Mouse (Mus musculus): ENCODE data around the gene Aars2. TPM values are rescaled to one million over a fixed set of nuclear protein-coding genes. Genes with fewer than 3 reads are reported as not detected.

The Aars2 gene
- polyA plus RNA-seq, 1 experiment, result 10.5 TPM

GRCm38 (mm10) chr17:45551816-45552451 lies 45.3 kb downstream of the Aars2 start:
- H3K4me1 ChIP-seq (ENCODE audit: control insufficient read depth, insufficient read depth, insufficient read length, low read length), result peaks cover 3% of the 10 kb centered on the region
- peaks cover 42% of the 10 kb centered on the region for H3K27me3 ChIP-seq (ENCODE audit: control insufficient read depth, insufficient read depth, low read length)
- H3K4me3 ChIP-seq (ENCODE audit: low read depth, low read length), result no peak overlapping the region
- no peak overlapping the region for H3K27ac ChIP-seq (ENCODE audit: insufficient read depth, low read depth, low read length)
- TF ChIP-seq CTCF (IDR thresholded peaks at IDR 0.05; ENCODE audit: extremely low read depth, insufficient read length, insufficient replicate concordance, low read depth, low read length), result peak; percentile 85; the same call in 1 of the 2 replicates
- TF ChIP-seq POLR2A (IDR thresholded peaks at IDR 0.05; ENCODE audit: low read depth, low read length), result no peak
- 10% methylated on average over 8 of the region's 8 CpGs for WGBS
- no peaks in the 10 kb centered on the region for H3K36me3 ChIP-seq (ENCODE audit: control insufficient read depth, insufficient read depth, low read length)

- 79% methylated on average over 3 of the region's 3 CpGs for WGBS
- H3K4me3 ChIP-seq (ENCODE audit: low read depth, low read length), result no peak overlapping the region
- no peaks in the 10 kb centered on the region for H3K36me3 ChIP-seq (ENCODE audit: control insufficient read depth, insufficient read depth, low read length)
- no peak overlapping the region for H3K27ac ChIP-seq (ENCODE audit: insufficient read depth, low read depth, low read length)
- peaks cover 31% of the 10 kb centered on the region for H3K27me3 ChIP-seq (ENCODE audit: control insufficient read depth, insufficient read depth, low read length)
- no peak for TF ChIP-seq POLR2A (IDR thresholded peaks at IDR 0.05; ENCODE audit: low read depth, low read length)
- TF ChIP-seq CTCF (IDR thresholded peaks at IDR 0.05; ENCODE audit: extremely low read depth, insufficient read length, insufficient replicate concordance, low read depth, low read length), result no peak
- peaks cover 3% of the 10 kb centered on the region for H3K4me1 ChIP-seq (ENCODE audit: control insufficient read depth, insufficient read depth, insufficient read length, low read length)
These were observed 46.4 kb downstream of the Aars2 start for GRCm38 (mm10) chr17:45553065-45553464.

GRCm38 (mm10) chr17:45554420-45554819 lies 47.8 kb downstream of the Aars2 start:
- H3K27me3 ChIP-seq (ENCODE audit: control insufficient read depth, insufficient read depth, low read length), result peaks cover 19% of the 10 kb centered on the region

GRCm38 (mm10) chr17:45555452-45556106 lies 48.9 kb downstream of the Aars2 start, which contains the start of gene Nfkbie:
Gene Nfkbie, plus strand, starts transcription at chr17:45555703.
- WGBS, result 1% methylated on average over 45 of the region's 45 CpGs
- Histone ChIP-seq H3K4me3 (ENCODE audit: low read depth, low read length) (peak within 1 kb of the TSS; percentile 75), H3K27me3 (ENCODE audit: control insufficient read depth, insufficient read depth, low read length) (peaks cover 10% of the 10 kb centered on the region; the same call in 1 of the 2 replicates), H3K27ac (ENCODE audit: insufficient read depth, low read depth, low read length) (peak within 1 kb of the TSS; percentile 61; the same call in 1 of the 2 replicates), H3K4me1 (ENCODE audit: control insufficient read depth, insufficient read depth, insufficient read length, low read length) (peaks cover 7% of the 10 kb centered on the region), H3K36me3 (ENCODE audit: control insufficient read depth, insufficient read depth, low read length) (no peaks in the 10 kb centered on the region)
- no peak for TF ChIP-seq CTCF (IDR thresholded peaks at IDR 0.05; ENCODE audit: extremely low read depth, insufficient read length, insufficient replicate concordance, low read depth, low read length)
- peak; percentile 82 for TF ChIP-seq POLR2A (IDR thresholded peaks at IDR 0.05; ENCODE audit: low read depth, low read length)

More at GRCm38 (mm10) chr17:45554420-45554819, 47.8 kb downstream of the Aars2 start:
- no peak overlapping the region for H3K4me3 ChIP-seq (ENCODE audit: low read depth, low read length)
- no peaks in the 10 kb centered on the region for H3K36me3 ChIP-seq (ENCODE audit: control insufficient read depth, insufficient read depth, low read length)
- TF ChIP-seq POLR2A (IDR thresholded peaks at IDR 0.05; ENCODE audit: low read depth, low read length) (no peak), CTCF (IDR thresholded peaks at IDR 0.05; ENCODE audit: extremely low read depth, insufficient read length, insufficient replicate concordance, low read depth, low read length) (no peak)
- H3K27ac ChIP-seq (ENCODE audit: insufficient read depth, low read depth, low read length), result no peak overlapping the region
- WGBS, result 43% methylated on average over 1 of the region's 1 CpGs
- H3K4me1 ChIP-seq (ENCODE audit: control insufficient read depth, insufficient read depth, insufficient read length, low read length), result peaks cover 7% of the 10 kb centered on the region

- Histone ChIP-seq H3K4me1 (ENCODE audit: control insufficient read depth, insufficient read depth, insufficient read length, low read length) (peaks cover 7% of the 10 kb centered on the region), H3K4me3 (ENCODE audit: low read depth, low read length) (peak overlapping the region; percentile 75), H3K27ac (ENCODE audit: insufficient read depth, low read depth, low read length) (peak overlapping the region; percentile 61; the same call in 1 of the 2 replicates), H3K36me3 (ENCODE audit: control insufficient read depth, insufficient read depth, low read length) (no peaks in the 10 kb centered on the region), H3K27me3 (ENCODE audit: control insufficient read depth, insufficient read depth, low read length) (peaks cover 5% of the 10 kb centered on the region; the same call in 1 of the 2 replicates)
- WGBS, result 1% methylated on average over 14 of the region's 14 CpGs
- TF ChIP-seq POLR2A (IDR thresholded peaks at IDR 0.05; ENCODE audit: low read depth, low read length), result no peak
- TF ChIP-seq CTCF (IDR thresholded peaks at IDR 0.05; ENCODE audit: extremely low read depth, insufficient read length, insufficient replicate concordance, low read depth, low read length), result no peak
These were observed 49.5 kb downstream of the Aars2 start for GRCm38 (mm10) chr17:45556107-45556489.

GRCm38 (mm10) chr17:45556514-45557245 lies 50.0 kb downstream of the Aars2 start:
- Histone ChIP-seq H3K27ac (ENCODE audit: insufficient read depth, low read depth, low read length) (peak overlapping the region; percentile 61), H3K27me3 (ENCODE audit: control insufficient read depth, insufficient read depth, low read length) (no peaks in the 10 kb centered on the region; the same call in 1 of the 2 replicates), H3K36me3 (ENCODE audit: control insufficient read depth, insufficient read depth, low read length) (no peaks in the 10 kb centered on the region), H3K4me1 (ENCODE audit: control insufficient read depth, insufficient read depth, insufficient read length, low read length) (peaks cover 7% of the 10 kb centered on the region), H3K4me3 (ENCODE audit: low read depth, low read length) (peak overlapping the region; percentile 75)
- TF ChIP-seq CTCF (IDR thresholded peaks at IDR 0.05; ENCODE audit: extremely low read depth, insufficient read length, insufficient replicate concordance, low read depth, low read length), result no peak
- no peak for TF ChIP-seq POLR2A (IDR thresholded peaks at IDR 0.05; ENCODE audit: low read depth, low read length)
- 68% methylated on average over 3 of the region's 3 CpGs for WGBS

Measured in small intestine, adult 2 months (tissue).